Mouse (Mus musculus) cortical plate, adult 2 months (tissue): ENCODE results near the gene Chrnb1. TPM values are rescaled to one million over a fixed set of nuclear protein-coding genes. Genes with fewer than 3 reads are reported as not detected.
A peak's percentile ranks its signal among the peaks of the same experiment; 100 is the strongest.

Experiments used
- H3K27ac ChIP-seq: fragments of 200-500 bp; 2 replicates; pipeline ENCODE4 v1.5.1; 2012; ENCODE audit warnings: low read length, control low read depth, inconsistent platforms; ENCODE audit not compliant: insufficient read depth
- H3K4me1 ChIP-seq: fragments of 200-500 bp; 2 replicates; pipeline ENCODE4 v1.6.1; 2011; ENCODE audit warnings: low read length; ENCODE audit not compliant: control insufficient read depth, insufficient read depth
- H3K4me3 ChIP-seq: fragments of 200-500 bp; 2 replicates; pipeline ENCODE4 v1.5.1; 2011; ENCODE audit warnings: mild to moderate bottlenecking, low read length, control low read depth; ENCODE audit not compliant: insufficient read depth
- CTCF ChIP-seq: fragments of 200-500 bp; IDR thresholded peaks from 2 replicates; pipeline ENCODE4 v1.5.1; 2011; ENCODE audit warnings: mild to moderate bottlenecking, control low read depth, low read length; ENCODE audit not compliant: insufficient read depth; ENCODE audit errors: extremely low read depth
- POLR2A ChIP-seq: fragments of 200-500 bp; IDR thresholded peaks from 2 replicates; pipeline ENCODE4 v1.6.1; 2011; ENCODE audit warnings: mild to moderate bottlenecking, low read length, control low read depth; ENCODE audit not compliant: insufficient read depth; ENCODE audit errors: extremely low read depth
- polyA plus RNA-seq: library from polyadenylated mRNA; depleted of rRNA; stranded (reverse); fragments of >200 nt; gene quantifications from 2 replicates; pipeline ENCODE4 v1.2.3, GENCODE M21; 2012

Chrnb1 gene
- polyA plus RNA-seq, 1 experiment = 1.4 TPM

- H3K4me3 ChIP-seq = no peak overlapping the region
- peaks cover 11% of the 10 kb centered on the region for H3K4me1 ChIP-seq
- TF ChIP-seq POLR2A (no peak), CTCF (peak; percentile 19; the same call in 1 of the 2 replicates)
- H3K27ac ChIP-seq = no peak overlapping the region
Measured at GRCm38 (mm10) chr11:69763551-69763950, 32.2 kb downstream of the Chrnb1 start.

GRCm38 (mm10) chr11:69761868-69762267 is 33.9 kb downstream of the Chrnb1 start, which contains the start of gene Slc35g3:
TSS of gene Slc35g3 (minus strand) at chr11:69761968.
- H3K4me3 ChIP-seq = no peak within 1 kb of the TSS
- TF ChIP-seq CTCF = no peak
- no peak for TF ChIP-seq POLR2A
- H3K27ac ChIP-seq = no peak within 1 kb of the TSS
- 0 out of 2 replicates have a peak, but pooled peaks cover 1% of the 10 kb centered on the region for H3K4me1 ChIP-seq

GRCm38 (mm10) chr11:69760901-69761200 is 34.9 kb downstream of the Chrnb1 start:
- TF ChIP-seq CTCF (no peak), POLR2A (no peak)
- no peak overlapping the region for H3K27ac ChIP-seq
- H3K4me1 ChIP-seq = 0 out of 2 replicates have a peak, but pooled peaks cover 1% of the 10 kb centered on the region
- H3K4me3 ChIP-seq = no peak overlapping the region

DNA sequence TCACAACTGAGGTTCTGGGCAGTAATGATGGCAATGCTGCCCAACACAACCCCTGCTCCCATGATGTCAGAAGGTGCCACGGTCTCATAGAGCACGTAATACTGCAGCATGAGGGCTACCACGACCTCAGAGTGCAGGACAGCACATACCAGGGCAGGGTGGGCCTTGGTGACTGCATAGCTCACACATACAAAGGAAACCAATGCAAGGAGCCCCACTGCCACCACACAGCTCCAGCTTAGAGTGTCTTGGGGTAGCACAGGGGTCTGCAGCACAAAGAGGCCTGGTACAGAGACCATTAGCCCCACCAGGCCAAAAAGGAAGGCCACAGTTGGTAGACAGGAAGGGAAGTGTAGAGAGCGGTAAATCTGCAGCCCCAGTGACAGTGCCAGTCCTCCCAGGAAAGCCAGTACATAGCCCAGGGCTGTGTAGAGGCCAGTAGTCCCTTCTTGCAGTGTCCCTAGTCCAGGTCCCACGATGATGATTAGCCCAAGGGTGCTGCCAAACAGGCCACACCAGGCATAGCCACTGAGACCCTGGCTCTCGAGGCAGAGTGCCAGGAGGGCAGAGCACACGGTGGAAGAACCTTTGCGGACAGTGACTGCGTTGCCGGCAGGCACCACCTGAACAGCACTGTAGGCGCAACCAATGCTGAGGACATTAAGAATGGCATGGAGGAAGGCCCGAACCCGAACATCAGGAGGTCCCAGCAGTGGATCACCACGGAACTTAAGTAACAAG is 35.4 kb downstream of the Chrnb1 start:
- Histone ChIP-seq H3K4me3 (no peak overlapping the region), H3K27ac (no peak overlapping the region), H3K4me1 (0 out of 2 replicates have a peak, but pooled peaks cover 1% of the 10 kb centered on the region)
- TF ChIP-seq POLR2A (no peak), CTCF (no peak)

DNA sequence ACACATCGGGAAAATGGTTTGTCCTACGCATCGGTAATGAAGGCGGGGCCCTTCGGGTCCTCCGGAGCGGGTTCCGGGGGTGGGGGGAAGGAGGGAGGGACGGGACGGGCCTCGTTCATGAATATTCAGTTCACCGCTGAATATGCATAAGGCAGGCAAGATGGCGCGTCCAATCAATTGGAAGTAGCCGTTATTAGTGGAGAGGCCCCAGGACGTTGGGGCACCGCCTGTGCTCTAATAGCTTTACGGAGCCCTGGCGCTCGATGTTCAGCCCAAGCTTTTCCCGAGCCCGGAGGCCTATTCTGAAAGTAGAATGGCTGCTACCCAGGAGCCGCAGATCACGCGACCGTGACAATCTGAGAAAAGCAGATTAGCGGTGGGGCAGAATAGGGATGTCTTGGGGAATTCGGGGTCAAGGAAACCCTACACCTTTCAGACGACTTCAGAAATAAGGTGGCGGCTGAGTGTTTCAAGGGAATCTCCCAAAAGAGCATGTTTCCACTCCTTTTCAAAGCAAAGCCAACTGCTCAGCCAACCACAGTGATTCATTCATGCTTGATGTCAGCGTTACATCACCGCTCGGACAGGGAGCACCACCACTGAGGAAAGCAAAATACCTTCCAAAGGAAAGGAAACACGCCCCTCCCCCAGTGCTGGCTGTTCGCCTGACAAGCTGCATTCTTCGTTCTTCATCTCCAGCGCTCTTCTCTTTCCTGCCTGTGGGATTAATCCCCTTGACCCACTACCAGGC is 36.6 kb downstream of the Chrnb1 start:
- 0 out of 2 replicates have a peak, but pooled peaks cover 1% of the 10 kb centered on the region for H3K4me1 ChIP-seq
- H3K4me3 ChIP-seq = peak overlapping the region; percentile 41
- TF ChIP-seq POLR2A = peak; percentile 82
- no peak for TF ChIP-seq CTCF
- H3K27ac ChIP-seq = peak overlapping the region; percentile 82

DNA sequence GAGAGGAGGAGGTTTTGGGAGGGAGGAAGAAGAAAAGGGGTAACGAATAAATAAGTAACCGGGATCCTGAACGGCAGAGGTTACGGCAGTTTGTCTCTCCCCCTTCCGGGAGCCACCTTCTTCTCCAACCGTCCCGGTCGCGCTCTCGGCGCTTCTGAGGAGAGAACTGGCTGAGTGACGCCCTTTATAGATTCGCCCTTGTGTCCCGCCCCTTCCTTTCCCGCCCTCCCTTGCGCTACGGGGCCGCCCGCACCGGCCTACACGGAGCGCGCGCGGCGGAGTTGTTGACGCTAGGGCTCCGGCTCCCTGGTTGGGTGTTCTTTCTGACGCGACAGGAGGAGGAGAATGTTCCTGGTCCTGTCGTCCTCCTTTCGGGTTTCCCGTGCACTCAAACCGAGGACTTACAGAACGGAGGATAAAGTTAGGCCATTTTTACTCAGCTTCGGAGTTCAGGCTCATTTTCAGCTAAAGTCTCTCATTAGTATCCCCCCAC is 37.2 kb downstream of the Chrnb1 start, which contains the start of gene Polr2a:
Gene Polr2a (minus strand): TSS at position 160 of the 493 bp plus-strand sequence.
- H3K4me1 ChIP-seq = 0 out of 2 replicates have a peak, but pooled peaks cover 1% of the 10 kb centered on the region
- TF ChIP-seq POLR2A (peak; percentile 100), CTCF (no peak)

GRCm38 (mm10) chr11:69758090-69758456 is 37.7 kb downstream of the Chrnb1 start:
- peak overlapping the region; percentile 41 for H3K4me3 ChIP-seq
- H3K4me1 ChIP-seq = peaks cover 3% of the 10 kb centered on the region; the same call in 1 of the 2 replicates
- TF ChIP-seq CTCF (no peak), POLR2A (peak; percentile 82; the same call in 1 of the 2 replicates)
- H3K27ac ChIP-seq = no peak overlapping the region

More for the DNA sequence above, 37.2 kb downstream of the Chrnb1 start, which contains the start of gene Polr2a:
- Histone ChIP-seq H3K4me3 (peak within 1 kb of the TSS; percentile 41), H3K27ac (peak within 1 kb of the TSS; percentile 82)

- peaks cover 4% of the 10 kb centered on the region; the same call in 1 of the 2 replicates for H3K4me1 ChIP-seq
- TF ChIP-seq CTCF (no peak), POLR2A (no peak)
- peak overlapping the region; percentile 41 for H3K4me3 ChIP-seq
- H3K27ac ChIP-seq = no peak overlapping the region
Measured at GRCm38 (mm10) chr11:69757303-69758089, 38.2 kb downstream of the Chrnb1 start.

DNA sequence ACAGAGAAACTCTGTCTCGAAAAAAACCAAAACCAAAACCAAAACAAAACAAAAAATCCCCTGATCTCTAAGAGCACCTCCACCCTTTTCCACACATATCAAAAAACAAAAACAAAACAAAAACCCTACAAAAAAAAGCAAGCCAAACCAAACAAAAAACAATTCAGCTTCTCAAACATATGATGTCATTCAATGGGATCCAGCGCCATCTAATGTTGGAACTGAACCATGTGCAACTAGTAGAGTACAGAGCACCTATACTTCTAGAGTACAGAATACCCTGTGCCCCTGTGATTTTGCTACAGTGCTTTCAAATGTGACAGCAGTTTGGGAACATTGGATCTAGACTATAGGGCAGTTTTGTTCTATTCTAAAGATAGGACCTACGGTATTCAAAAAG is 41.0 kb downstream of the Chrnb1 start:
- no peak overlapping the region for H3K27ac ChIP-seq
- no peak overlapping the region for H3K4me3 ChIP-seq

More for the DNA sequence above, 41.0 kb downstream of the Chrnb1 start:
- peaks cover 3% of the 10 kb centered on the region; the same call in 1 of the 2 replicates for H3K4me1 ChIP-seq
- TF ChIP-seq CTCF = no peak
- TF ChIP-seq POLR2A = no peak
